Mouse (Mus musculus) forebrain, embryonic 15.5 days (tissue): Measurements from ENCODE around the gene Hnf4a. TPM values are rescaled to one million over a fixed set of nuclear protein-coding genes. Genes with fewer than 3 reads are reported as not detected.

Source experiments
- ATAC-seq: fragments of 200-750 bp; cut with Nextera tagmentation; replicated peaks from 2 replicates; pipeline ENCODE4 v1.8.0; 2017; ENCODE audit warnings: mild to moderate bottlenecking, moderate TSS enrichment, moderate library complexity
- H3K27ac ChIP-seq: fragments of 300-500 bp; sonication (generic); replicated peaks from 2 replicates; pipeline ENCODE4 v1.5.1; 2015; ENCODE audit warnings: mild to moderate bottlenecking, inconsistent platforms
- H3K27me3 ChIP-seq: fragments of 300-500 bp; sonication (generic); 2 replicates; pipeline ENCODE4 v1.6.1; 2015; ENCODE audit warnings: inconsistent platforms
- H3K36me3 ChIP-seq: fragments of 300-500 bp; sonication (generic); 2 replicates; pipeline ENCODE4 v1.6.1; 2015; ENCODE audit warnings: mild to moderate bottlenecking, inconsistent platforms
- H3K4me1 ChIP-seq: fragments of 300-500 bp; sonication (generic); 2 replicates; pipeline ENCODE4 v1.6.1; 2015; ENCODE audit warnings: inconsistent platforms
- H3K4me2 ChIP-seq: fragments of 300-500 bp; sonication (generic); replicated peaks from 2 replicates; pipeline ENCODE4 v1.6.1; 2015; ENCODE audit warnings: mild to moderate bottlenecking, inconsistent platforms
- H3K4me3 ChIP-seq: fragments of 300-500 bp; sonication (generic); 2 replicates; pipeline ENCODE4 v1.5.1; 2015; ENCODE audit warnings: mild to moderate bottlenecking, inconsistent platforms
- H3K9ac ChIP-seq: fragments of 300-500 bp; sonication (generic); replicated peaks from 2 replicates; pipeline ENCODE4 v1.6.1; 2015; ENCODE audit warnings: mild to moderate bottlenecking, inconsistent platforms
- H3K9me3 ChIP-seq: fragments of 300-500 bp; sonication (generic); 2 replicates; pipeline ENCODE4 v1.6.1; 2016; ENCODE audit warnings: inconsistent platforms
- WGBS: fragments of 180-500 bp; shearing (Covaris S2); methylation state at CpG from one replicate; pipeline ENCODE4 v1.1.7; 2015; ENCODE audit warnings: mixed read lengths; 5-methylcytosine and 5-hydroxymethylcytosine counted together
- polyA plus RNA-seq: library from polyadenylated mRNA; unstranded; fragments of >200 nt; fragmentation: Nextera tagmentation; extraction: Ambion mirVana; gene quantifications from 2 replicates; pipeline ENCODE4 v1.2.1, GENCODE M21; 2015

Hnf4a gene
- polyA plus RNA-seq, 1 experiment from 2014 or later = not detected

- no peaks in the 10 kb centered on the region for H3K27me3 ChIP-seq
- H3K9me3 ChIP-seq = no peaks in the 10 kb centered on the region
- no peak overlapping the region for H3K27ac ChIP-seq
- no peak overlapping the region for H3K4me2 ChIP-seq
- H3K36me3 ChIP-seq = no peaks in the 10 kb centered on the region
- no peak overlapping the region for H3K9ac ChIP-seq
- H3K4me1 ChIP-seq = peaks cover 4% of the 10 kb centered on the region
- ATAC-seq = no peak
- no peak overlapping the region for H3K4me3 ChIP-seq
- 80% methylated on average over 13 of the region's 13 CpGs for WGBS
Measured at GRCm38 (mm10) chr2:163539321-163540040, 32.9 kb downstream of the Hnf4a start.

GRCm38 (mm10) chr2:163540231-163541117 lies 33.9 kb downstream of the Hnf4a start:
- Histone ChIP-seq H3K9ac (no peak overlapping the region), H3K4me1 (no peaks in the 10 kb centered on the region), H3K4me2 (no peak overlapping the region), H3K36me3 (no peaks in the 10 kb centered on the region), H3K27me3 (no peaks in the 10 kb centered on the region), H3K9me3 (no peaks in the 10 kb centered on the region), H3K4me3 (no peak overlapping the region), H3K27ac (no peak overlapping the region)
- 84% methylated on average over 9 of the region's 9 CpGs for WGBS
- ATAC-seq = no peak

- Histone ChIP-seq H3K4me1 (no peaks in the 10 kb centered on the region), H3K4me3 (no peak overlapping the region), H3K9ac (no peak overlapping the region), H3K27ac (no peak overlapping the region), H3K36me3 (no peaks in the 10 kb centered on the region), H3K27me3 (no peaks in the 10 kb centered on the region), H3K9me3 (no peaks in the 10 kb centered on the region), H3K4me2 (no peak overlapping the region)
- ATAC-seq = no peak
- 82% methylated on average over 10 of the region's 10 CpGs for WGBS
Measured at GRCm38 (mm10) chr2:163541568-163542182, 35.1 kb downstream of the Hnf4a start.

DNA sequence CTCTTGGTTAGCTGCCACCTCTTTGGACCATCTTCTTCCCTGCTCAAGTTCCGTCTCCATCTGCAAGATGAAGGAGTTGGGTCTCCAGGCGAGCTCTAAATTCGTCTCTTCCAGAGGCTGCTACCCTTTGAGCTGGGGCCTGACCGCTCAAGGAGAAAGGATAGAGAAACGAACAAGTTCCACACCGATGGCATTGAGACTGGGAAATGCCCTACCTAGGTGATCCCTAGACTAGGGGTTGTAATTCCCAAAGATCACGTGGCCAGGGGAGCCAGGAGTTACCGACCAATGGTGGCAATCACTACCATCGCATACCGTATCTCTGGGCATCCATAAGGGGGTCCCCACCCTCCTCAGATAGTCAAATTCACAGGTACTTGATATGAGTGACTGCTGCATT lies 36.1 kb downstream of the Hnf4a start:
- H3K4me2 ChIP-seq = no peak overlapping the region
- no peaks in the 10 kb centered on the region for H3K9me3 ChIP-seq
- no peaks in the 10 kb centered on the region for H3K36me3 ChIP-seq
- H3K27ac ChIP-seq = no peak overlapping the region
- H3K4me1 ChIP-seq = no peaks in the 10 kb centered on the region
- no peaks in the 10 kb centered on the region for H3K27me3 ChIP-seq
- WGBS = 93% methylated on average over 10 of the region's 10 CpGs
- no peak for ATAC-seq
- H3K9ac ChIP-seq = no peak overlapping the region
- no peak overlapping the region for H3K4me3 ChIP-seq

DNA sequence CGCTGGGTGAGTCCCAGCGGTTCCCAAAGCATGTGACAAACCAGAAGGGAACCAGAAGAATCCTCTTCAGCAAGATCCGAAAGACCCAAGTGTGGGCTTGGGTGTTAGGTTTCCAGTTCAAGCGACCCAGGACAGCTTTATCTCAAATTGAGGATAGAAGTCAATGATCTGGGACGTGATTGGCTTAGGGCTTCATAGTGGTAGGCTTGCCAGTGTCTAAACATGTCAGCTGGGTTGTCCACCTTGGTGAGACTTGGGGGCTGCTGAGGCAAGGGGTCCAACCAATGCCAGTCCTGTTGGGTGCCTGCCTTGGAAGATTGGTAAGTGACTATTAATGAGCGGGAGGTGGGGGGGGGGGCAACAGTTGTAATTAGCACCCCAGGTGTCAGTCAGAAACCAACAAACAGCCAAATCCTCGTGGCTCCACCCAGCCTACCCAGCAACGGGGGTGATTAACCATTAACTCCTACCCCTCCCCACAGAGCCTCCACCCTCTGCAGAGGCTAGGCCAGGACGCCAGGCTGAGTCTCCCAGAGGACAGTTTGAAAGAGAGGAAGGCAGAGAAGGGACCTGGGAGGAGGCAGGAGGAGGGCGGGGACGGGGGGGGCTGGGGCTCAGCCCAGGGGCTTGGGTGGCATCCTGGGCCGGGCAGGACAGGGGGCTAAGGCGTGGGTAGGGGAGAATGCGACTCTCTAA lies 40.2 kb downstream of the Hnf4a start:
- H3K27ac ChIP-seq = no peak overlapping the region
- H3K4me3 ChIP-seq = no peak overlapping the region
- H3K4me1 ChIP-seq = no peaks in the 10 kb centered on the region
- 79% methylated on average over 14 of the region's 14 CpGs for WGBS
- no peaks in the 10 kb centered on the region for H3K27me3 ChIP-seq
- no peaks in the 10 kb centered on the region for H3K36me3 ChIP-seq
- H3K9ac ChIP-seq = no peak overlapping the region
- ATAC-seq = no peak
- no peaks in the 10 kb centered on the region for H3K9me3 ChIP-seq
- no peak overlapping the region for H3K4me2 ChIP-seq

- no peaks in the 10 kb centered on the region for H3K27me3 ChIP-seq
- no peaks in the 10 kb centered on the region for H3K4me1 ChIP-seq
- H3K36me3 ChIP-seq = no peaks in the 10 kb centered on the region
- no peak overlapping the region for H3K27ac ChIP-seq
- ATAC-seq = no peak
- 80% methylated on average over 6 of the region's 6 CpGs for WGBS
- no peak overlapping the region for H3K4me2 ChIP-seq
- no peak overlapping the region for H3K4me3 ChIP-seq
- no peak overlapping the region for H3K9ac ChIP-seq
- H3K9me3 ChIP-seq = no peaks in the 10 kb centered on the region
Measured at GRCm38 (mm10) chr2:163548822-163549221, 42.2 kb downstream of the Hnf4a start.

DNA sequence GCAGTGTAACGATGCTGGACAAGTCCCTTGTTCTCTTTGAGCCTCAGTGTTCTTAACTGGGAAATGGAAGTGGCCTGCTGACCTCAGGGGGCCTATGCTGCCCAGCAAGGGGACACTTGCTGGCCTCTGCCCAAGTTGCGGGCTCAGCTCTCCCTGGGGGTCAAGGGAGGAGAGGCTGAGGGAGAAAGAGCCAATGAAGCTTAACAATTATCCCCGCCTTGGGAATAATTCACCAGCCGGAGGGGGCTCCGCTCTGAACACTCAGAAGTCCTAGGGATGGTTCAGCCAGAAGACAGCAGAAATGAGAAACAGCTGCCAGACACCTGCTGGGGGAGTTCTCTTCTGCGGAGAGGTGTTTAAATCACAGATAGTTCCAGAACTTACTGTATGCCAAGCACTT lies 43.2 kb downstream of the Hnf4a start:
- H3K27ac ChIP-seq = no peak overlapping the region
- no peak overlapping the region for H3K4me3 ChIP-seq
- no peak overlapping the region for H3K4me2 ChIP-seq
- no peak for ATAC-seq
- H3K9ac ChIP-seq = no peak overlapping the region
- no peaks in the 10 kb centered on the region for H3K9me3 ChIP-seq
- H3K36me3 ChIP-seq = no peaks in the 10 kb centered on the region
- no peaks in the 10 kb centered on the region for H3K27me3 ChIP-seq
- WGBS = 31% methylated on average over 6 of the region's 6 CpGs
- no peaks in the 10 kb centered on the region for H3K4me1 ChIP-seq

GRCm38 (mm10) chr2:163552518-163552929 lies 45.9 kb downstream of the Hnf4a start:
- H3K36me3 ChIP-seq = no peaks in the 10 kb centered on the region
- no peaks in the 10 kb centered on the region for H3K4me1 ChIP-seq
- H3K4me3 ChIP-seq = no peak overlapping the region
- no peak overlapping the region for H3K27ac ChIP-seq
- WGBS = 77% methylated on average over 8 of the region's 8 CpGs
- ATAC-seq = no peak
- H3K9me3 ChIP-seq = no peaks in the 10 kb centered on the region
- H3K4me2 ChIP-seq = no peak overlapping the region
- no peak overlapping the region for H3K9ac ChIP-seq
- H3K27me3 ChIP-seq = no peaks in the 10 kb centered on the region

- H3K27ac ChIP-seq = no peak overlapping the region
- H3K9ac ChIP-seq = no peak overlapping the region
- H3K4me2 ChIP-seq = no peak overlapping the region
- 73% methylated on average over 4 of the region's 4 CpGs for WGBS
- H3K27me3 ChIP-seq = no peaks in the 10 kb centered on the region
- no peaks in the 10 kb centered on the region for H3K4me1 ChIP-seq
- H3K4me3 ChIP-seq = no peak overlapping the region
- no peak for ATAC-seq
- no peaks in the 10 kb centered on the region for H3K9me3 ChIP-seq
- no peaks in the 10 kb centered on the region for H3K36me3 ChIP-seq
Measured at GRCm38 (mm10) chr2:163554425-163554982, 47.9 kb downstream of the Hnf4a start.

- no peak overlapping the region for H3K27ac ChIP-seq
Measured at GRCm38 (mm10) chr2:163554996-163555395, 48.4 kb downstream of the Hnf4a start.

GRCm38 (mm10) chr2:163555417-163555816 lies 48.8 kb downstream of the Hnf4a start:
- no peaks in the 10 kb centered on the region for H3K9me3 ChIP-seq
- no peak overlapping the region for H3K4me2 ChIP-seq
- 82% methylated on average over 13 of the region's 13 CpGs for WGBS
- no peak overlapping the region for H3K27ac ChIP-seq
- no peak for ATAC-seq
- H3K9ac ChIP-seq = no peak overlapping the region
- no peaks in the 10 kb centered on the region for H3K4me1 ChIP-seq
- no peak overlapping the region for H3K4me3 ChIP-seq
- H3K27me3 ChIP-seq = no peaks in the 10 kb centered on the region
- H3K36me3 ChIP-seq = no peaks in the 10 kb centered on the region

More at GRCm38 (mm10) chr2:163554996-163555395, 48.4 kb downstream of the Hnf4a start:
- ATAC-seq = no peak
- no peaks in the 10 kb centered on the region for H3K9me3 ChIP-seq
- H3K27me3 ChIP-seq = no peaks in the 10 kb centered on the region
- H3K4me1 ChIP-seq = no peaks in the 10 kb centered on the region
- no peak overlapping the region for H3K9ac ChIP-seq
- no peaks in the 10 kb centered on the region for H3K36me3 ChIP-seq
- H3K4me3 ChIP-seq = no peak overlapping the region
- WGBS = 83% methylated on average over 6 of the region's 6 CpGs
- no peak overlapping the region for H3K4me2 ChIP-seq
